Mouse (Mus musculus) hindbrain, embryonic 11.5 days (tissue): ENCODE measurements at regions not wholly inside any gene's neighbourhood (a gene's known extent, or its start where the extent isn't known, plus 50 kb on each side); places are given as distances from the start of the nearest gene placed in this dataset.

Experiments used
- ATAC-seq: fragments of 200-750 bp; cut with Nextera tagmentation; 2 replicates; pipeline ENCODE4 v1.8.0; 2017; ENCODE audit warnings: mild to moderate bottlenecking, moderate TSS enrichment, moderate library complexity; ENCODE audit not compliant: low FRiP score
- DNase-seq: peaks from one replicate; pipeline ENCODE4 v3.0.0-alpha.2; 2015; ENCODE audit warnings: low spot score
- H3K27ac ChIP-seq: fragments of 300-500 bp; sonication (generic); 2 replicates; pipeline ENCODE4 v1.5.1; 2014; ENCODE audit warnings: mild to moderate bottlenecking, low read depth, low read length
- H3K27me3 ChIP-seq: fragments of 300-500 bp; sonication (generic); 2 replicates; pipeline ENCODE4 v1.6.1; 2014; ENCODE audit warnings: mild to moderate bottlenecking, low read length, moderate library complexity, mixed read lengths; ENCODE audit not compliant: control insufficient read depth, insufficient read depth
- H3K36me3 ChIP-seq: fragments of 300-500 bp; sonication (generic); 2 replicates; pipeline ENCODE4 v1.6.1; 2014; ENCODE audit warnings: mild to moderate bottlenecking, low read length, moderate library complexity, mixed read lengths; ENCODE audit not compliant: control insufficient read depth, insufficient read depth
- H3K4me1 ChIP-seq: fragments of 300-500 bp; sonication (generic); replicated peaks from 2 replicates; pipeline ENCODE4 v1.6.1; 2014; ENCODE audit warnings: low read length, mixed read lengths; ENCODE audit not compliant: control insufficient read depth, insufficient read depth
- H3K4me2 ChIP-seq: fragments of 300-500 bp; sonication (generic); replicated peaks from 2 replicates; pipeline ENCODE4 v1.6.1; 2014; ENCODE audit warnings: mild to moderate bottlenecking, low read depth, low read length
- H3K4me3 ChIP-seq: fragments of 300-500 bp; sonication (generic); 2 replicates; pipeline ENCODE4 v1.5.1; 2014; ENCODE audit warnings: low read depth, low read length
- H3K9ac ChIP-seq: fragments of 300-500 bp; sonication (generic); 2 replicates; pipeline ENCODE4 v1.6.1; 2014; ENCODE audit warnings: low read depth, low read length
- H3K9me3 ChIP-seq: fragments of 300-500 bp; sonication (generic); 2 replicates; pipeline ENCODE4 v1.6.1; 2016; ENCODE audit warnings: low read length; ENCODE audit not compliant: control insufficient read depth
- WGBS: fragments of 180-500 bp; shearing (Covaris S2); extraction: QIAGEN DNeasy Blood & Tissue Kit; methylation state at CpG from one replicate; pipeline ENCODE4 v1.1.7; 2014; 5-methylcytosine and 5-hydroxymethylcytosine counted together

DNA sequence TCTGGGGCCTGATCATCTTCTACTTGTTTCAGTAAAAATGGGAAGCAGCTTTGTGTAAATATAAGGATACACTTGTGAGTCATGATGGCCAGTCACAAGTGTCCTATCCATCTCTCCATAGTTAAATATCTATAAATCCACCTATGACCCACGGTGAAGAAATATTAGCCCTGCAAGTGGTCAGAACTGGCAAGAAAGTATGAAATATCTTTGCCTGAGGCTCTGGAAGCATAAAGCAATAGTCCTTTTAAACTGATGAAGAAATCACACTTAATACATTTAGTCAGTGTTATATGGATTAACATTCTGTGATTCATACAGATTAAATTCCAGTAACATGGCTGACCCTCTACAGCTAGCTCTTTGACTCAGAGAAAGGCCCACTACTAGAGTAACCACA, 134.8 kb upstream of the Klf6 start:
- 90% methylated on average over 1 of the region's 1 CpGs for WGBS
- H3K4me1 ChIP-seq: no peaks in the 10 kb centered on the region
- H3K4me2 ChIP-seq: no peak overlapping the region
- H3K27me3 ChIP-seq: no peaks in the 10 kb centered on the region
- no peak overlapping the region for H3K9ac ChIP-seq
- no peaks in the 10 kb centered on the region for H3K36me3 ChIP-seq
- DNase-seq (no peak), ATAC-seq (no peak)
- no peak overlapping the region for H3K27ac ChIP-seq
- no peaks in the 10 kb centered on the region for H3K9me3 ChIP-seq
- H3K4me3 ChIP-seq: no peak overlapping the region

- Histone ChIP-seq H3K27ac (no peak overlapping the region), H3K9me3 (no peaks in the 10 kb centered on the region), H3K36me3 (no peaks in the 10 kb centered on the region), H3K27me3 (no peaks in the 10 kb centered on the region), H3K4me3 (no peak overlapping the region), H3K4me2 (no peak overlapping the region), H3K9ac (no peak overlapping the region), H3K4me1 (no peaks in the 10 kb centered on the region)
- DNase-seq: no peak
- WGBS: 90% methylated on average over 2 of the region's 2 CpGs
- no peak for ATAC-seq
These were observed 133.1 kb upstream of the Klf6 start for GRCm38 (mm10) chr13:5728172-5728571.

DNA sequence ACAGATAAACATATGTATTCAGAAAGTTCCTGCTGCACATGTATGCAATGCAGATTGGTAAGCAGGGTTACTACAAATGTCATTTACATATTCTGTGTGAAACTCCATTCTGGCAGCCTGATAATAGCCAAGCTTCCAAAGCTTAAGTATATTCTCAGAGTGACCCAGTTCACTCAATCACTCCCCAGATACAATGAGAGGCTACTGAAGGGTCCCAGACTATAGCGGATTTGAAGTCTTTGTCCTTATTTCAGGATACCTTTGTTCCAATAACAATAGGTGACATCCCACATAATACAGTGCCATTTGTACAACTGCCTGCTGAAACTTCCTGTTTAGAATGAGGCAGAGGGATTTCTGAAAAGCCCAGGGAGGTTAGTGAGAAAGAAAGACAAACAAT, 132.5 kb upstream of the Klf6 start:
- DNase-seq (peak; percentile 48), ATAC-seq (peak; percentile 93)
- no peaks in the 10 kb centered on the region for H3K36me3 ChIP-seq
- H3K9ac ChIP-seq: no peak overlapping the region
- H3K27ac ChIP-seq: no peak overlapping the region
- no peaks in the 10 kb centered on the region for H3K27me3 ChIP-seq
- H3K4me3 ChIP-seq: no peak overlapping the region
- H3K4me2 ChIP-seq: no peak overlapping the region
- H3K4me1 ChIP-seq: no peaks in the 10 kb centered on the region
- H3K9me3 ChIP-seq: no peaks in the 10 kb centered on the region
- WGBS: 32% methylated on average over 1 of the region's 1 CpGs

DNA sequence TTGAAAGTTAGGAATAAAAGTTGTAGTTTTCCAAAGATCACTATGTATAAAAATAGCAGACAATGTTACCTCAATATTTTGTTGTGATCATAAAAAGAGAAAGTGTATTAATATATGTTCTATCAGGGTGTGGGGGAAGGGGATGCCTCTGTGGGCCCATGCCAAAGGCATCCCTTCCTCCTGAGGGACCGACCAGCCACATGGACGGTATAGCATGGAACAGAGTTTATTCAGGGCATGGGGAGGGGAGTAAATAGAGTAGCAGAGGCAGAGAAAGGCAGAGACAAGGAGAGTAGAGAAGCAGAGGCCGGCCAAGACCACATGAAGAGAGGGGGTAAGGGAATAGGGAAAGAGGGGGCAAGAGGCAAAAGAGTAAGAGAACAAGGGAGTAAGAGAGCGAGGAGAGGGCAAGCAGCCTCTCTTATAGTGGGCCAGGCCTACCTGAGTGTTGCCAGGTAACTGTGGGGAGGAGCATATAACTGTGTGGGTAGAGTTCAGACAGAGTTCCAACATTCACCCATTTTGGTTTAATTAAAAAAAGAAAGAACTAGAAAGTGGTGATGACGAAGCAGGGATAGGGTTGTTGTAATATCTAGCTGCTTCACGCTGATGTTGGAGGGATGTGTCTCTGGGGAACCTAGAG, 131.7 kb upstream of the Klf6 start:
- WGBS: 64% methylated on average over 6 of the region's 6 CpGs
- peak; percentile 50 for ATAC-seq
- Histone ChIP-seq H3K4me2 (no peak overlapping the region), H3K36me3 (no peaks in the 10 kb centered on the region), H3K9me3 (no peaks in the 10 kb centered on the region), H3K4me1 (no peaks in the 10 kb centered on the region), H3K27ac (no peak overlapping the region), H3K27me3 (no peaks in the 10 kb centered on the region), H3K9ac (no peak overlapping the region), H3K4me3 (no peak overlapping the region)
- DNase-seq: no peak

GRCm38 (mm10) chr13:5732206-5732605, 129.1 kb upstream of the Klf6 start:
- DNase-seq (no peak), ATAC-seq (no peak)
- H3K4me3 ChIP-seq: no peak overlapping the region
- H3K9ac ChIP-seq: no peak overlapping the region
- no peaks in the 10 kb centered on the region for H3K9me3 ChIP-seq
- no peak overlapping the region for H3K27ac ChIP-seq
- H3K36me3 ChIP-seq: no peaks in the 10 kb centered on the region
- 91% methylated on average over 1 of the region's 1 CpGs for WGBS
- H3K27me3 ChIP-seq: no peaks in the 10 kb centered on the region
- no peak overlapping the region for H3K4me2 ChIP-seq
- H3K4me1 ChIP-seq: no peaks in the 10 kb centered on the region

- no peaks in the 10 kb centered on the region for H3K9me3 ChIP-seq
- H3K27me3 ChIP-seq: no peaks in the 10 kb centered on the region
- H3K4me2 ChIP-seq: no peak overlapping the region
- H3K4me3 ChIP-seq: no peak overlapping the region
- H3K27ac ChIP-seq: no peak overlapping the region
- H3K36me3 ChIP-seq: no peaks in the 10 kb centered on the region
- H3K9ac ChIP-seq: no peak overlapping the region
- no peaks in the 10 kb centered on the region for H3K4me1 ChIP-seq
- ATAC-seq (no peak), DNase-seq (no peak)
These were observed 126.2 kb upstream of the Klf6 start for GRCm38 (mm10) chr13:5735027-5735624.

- Histone ChIP-seq H3K36me3 (no peaks in the 10 kb centered on the region), H3K4me1 (no peaks in the 10 kb centered on the region), H3K4me3 (no peak overlapping the region), H3K9ac (no peak overlapping the region), H3K9me3 (no peaks in the 10 kb centered on the region), H3K4me2 (no peak overlapping the region), H3K27ac (no peak overlapping the region), H3K27me3 (no peaks in the 10 kb centered on the region)
- DNase-seq: no peak
- 88% methylated on average over 6 of the region's 6 CpGs for WGBS
- ATAC-seq: no peak
These were observed 124.8 kb upstream of the Klf6 start for GRCm38 (mm10) chr13:5736472-5736871.

GRCm38 (mm10) chr13:5737214-5737613, 124.1 kb upstream of the Klf6 start:
- no peak overlapping the region for H3K4me2 ChIP-seq
- 88% methylated on average over 7 of the region's 7 CpGs for WGBS
- no peak overlapping the region for H3K9ac ChIP-seq
- no peaks in the 10 kb centered on the region for H3K9me3 ChIP-seq
- no peaks in the 10 kb centered on the region for H3K27me3 ChIP-seq
- H3K4me1 ChIP-seq: no peaks in the 10 kb centered on the region
- DNase-seq (no peak), ATAC-seq (no peak)
- H3K27ac ChIP-seq: no peak overlapping the region
- no peak overlapping the region for H3K4me3 ChIP-seq
- no peaks in the 10 kb centered on the region for H3K36me3 ChIP-seq

DNA sequence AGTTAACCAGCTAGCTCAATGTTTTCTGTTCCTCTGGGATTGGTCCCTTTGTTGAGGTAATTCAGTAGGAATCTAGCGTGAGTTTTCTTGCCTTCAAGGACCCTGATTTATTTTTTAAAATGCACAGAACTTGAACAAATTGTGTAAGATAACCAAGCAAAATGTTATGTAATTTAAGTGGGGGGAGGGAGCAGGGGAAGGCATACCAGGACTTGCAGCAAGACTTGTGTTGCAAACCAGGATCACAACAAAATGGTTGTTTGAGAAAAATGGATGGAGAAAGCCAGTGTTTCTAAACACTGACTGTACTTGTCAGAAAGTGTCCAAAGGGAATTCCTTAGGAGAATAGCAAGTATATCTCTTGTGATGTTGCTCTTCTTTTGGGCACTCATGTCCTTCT, 120.5 kb upstream of the Klf6 start:
- H3K27ac ChIP-seq: no peak overlapping the region
- WGBS: 86% methylated on average over 1 of the region's 1 CpGs
- H3K27me3 ChIP-seq: no peaks in the 10 kb centered on the region
- DNase-seq: no peak
- no peaks in the 10 kb centered on the region for H3K36me3 ChIP-seq
- no peak overlapping the region for H3K9ac ChIP-seq
- H3K9me3 ChIP-seq: no peaks in the 10 kb centered on the region
- ATAC-seq: no peak
- H3K4me1 ChIP-seq: no peaks in the 10 kb centered on the region
- no peak overlapping the region for H3K4me2 ChIP-seq
- H3K4me3 ChIP-seq: no peak overlapping the region
